Mouse (Mus musculus): ENCODE measurements around the gene Stau1. TPM values are rescaled to one million over a fixed set of nuclear protein-coding genes. Genes with fewer than 3 reads are reported as not detected.
A peak's percentile ranks its signal among the peaks of the same experiment; 100 is the strongest.

The Stau1 gene
- polyA plus RNA-seq (2012; rRNA removed) = 52.1 and 54.4 TPM in 2 replicates

GRCm38 (mm10) chr2:166995796-166996532 is at the start of gene Stau1:
Gene Stau1, minus strand, starts transcription at chr2:166996299.
- Histone ChIP-seq H3K27ac (ENCODE audit: insufficient read depth, low read length) (peak within 1 kb of the TSS; percentile 96), H3K4me1 (ENCODE audit: control insufficient read depth, insufficient read depth, low read length) (peaks cover 3% of the 10 kb centered on the region; the same call in 1 of the 2 replicates), H3K4me3 (ENCODE audit: insufficient read depth, low read length) (peak within 1 kb of the TSS; percentile 88)
- TF ChIP-seq POLR2A (IDR thresholded peaks at IDR 0.05; ENCODE audit: extremely low read depth, insufficient read depth, low read length) (peak; percentile 83), CTCF (IDR thresholded peaks at IDR 0.05; ENCODE audit: extremely low read depth, insufficient read depth, low read length) (no peak)

GRCm38 (mm10) chr2:167043400-167044121 is 47.5 kb upstream of the Stau1 start:
- Histone ChIP-seq H3K4me3 (ENCODE audit: insufficient read depth, low read length) (no peak overlapping the region), H3K4me1 (ENCODE audit: control insufficient read depth, insufficient read depth, low read length) (no peaks in the 10 kb centered on the region), H3K27ac (ENCODE audit: insufficient read depth, low read length) (no peak overlapping the region)
- no peak for TF ChIP-seq POLR2A (IDR thresholded peaks at IDR 0.05; ENCODE audit: extremely low read depth, insufficient read depth, low read length)
- TF ChIP-seq CTCF (IDR thresholded peaks at IDR 0.05; ENCODE audit: extremely low read depth, insufficient read depth, low read length) = no peak

GRCm38 (mm10) chr2:167039386-167039785 is 43.3 kb upstream of the Stau1 start:
- Histone ChIP-seq H3K4me1 (ENCODE audit: control insufficient read depth, insufficient read depth, low read length) (no peaks in the 10 kb centered on the region), H3K4me3 (ENCODE audit: insufficient read depth, low read length) (no peak overlapping the region), H3K27ac (ENCODE audit: insufficient read depth, low read length) (no peak overlapping the region)
- TF ChIP-seq CTCF (IDR thresholded peaks at IDR 0.05; ENCODE audit: extremely low read depth, insufficient read depth, low read length) = no peak
- TF ChIP-seq POLR2A (IDR thresholded peaks at IDR 0.05; ENCODE audit: extremely low read depth, insufficient read depth, low read length) = no peak

GRCm38 (mm10) chr2:167038716-167039115 is 42.6 kb upstream of the Stau1 start:
- Histone ChIP-seq H3K4me3 (ENCODE audit: insufficient read depth, low read length) (no peak overlapping the region), H3K4me1 (ENCODE audit: control insufficient read depth, insufficient read depth, low read length) (no peaks in the 10 kb centered on the region), H3K27ac (ENCODE audit: insufficient read depth, low read length) (no peak overlapping the region)
- TF ChIP-seq POLR2A (IDR thresholded peaks at IDR 0.05; ENCODE audit: extremely low read depth, insufficient read depth, low read length) (no peak), CTCF (IDR thresholded peaks at IDR 0.05; ENCODE audit: extremely low read depth, insufficient read depth, low read length) (no peak)

- Histone ChIP-seq H3K27ac (ENCODE audit: insufficient read depth, low read length) (no peak overlapping the region), H3K4me1 (ENCODE audit: control insufficient read depth, insufficient read depth, low read length) (no peaks in the 10 kb centered on the region), H3K4me3 (ENCODE audit: insufficient read depth, low read length) (no peak overlapping the region)
- TF ChIP-seq POLR2A (IDR thresholded peaks at IDR 0.05; ENCODE audit: extremely low read depth, insufficient read depth, low read length) = no peak
- TF ChIP-seq CTCF (IDR thresholded peaks at IDR 0.05; ENCODE audit: extremely low read depth, insufficient read depth, low read length) = no peak
Observed at GRCm38 (mm10) chr2:167038297-167038696, 42.2 kb upstream of the Stau1 start.

- Histone ChIP-seq H3K27ac (ENCODE audit: insufficient read depth, low read length) (no peak overlapping the region), H3K4me1 (ENCODE audit: control insufficient read depth, insufficient read depth, low read length) (no peaks in the 10 kb centered on the region), H3K4me3 (ENCODE audit: insufficient read depth, low read length) (no peak overlapping the region)
- TF ChIP-seq CTCF (IDR thresholded peaks at IDR 0.05; ENCODE audit: extremely low read depth, insufficient read depth, low read length) = no peak
- no peak for TF ChIP-seq POLR2A (IDR thresholded peaks at IDR 0.05; ENCODE audit: extremely low read depth, insufficient read depth, low read length)
Observed at GRCm38 (mm10) chr2:167037710-167038109, 41.6 kb upstream of the Stau1 start.

- Histone ChIP-seq H3K4me1 (ENCODE audit: control insufficient read depth, insufficient read depth, low read length) (no peaks in the 10 kb centered on the region), H3K4me3 (ENCODE audit: insufficient read depth, low read length) (no peak overlapping the region), H3K27ac (ENCODE audit: insufficient read depth, low read length) (no peak overlapping the region)
- TF ChIP-seq POLR2A (IDR thresholded peaks at IDR 0.05; ENCODE audit: extremely low read depth, insufficient read depth, low read length) (no peak), CTCF (IDR thresholded peaks at IDR 0.05; ENCODE audit: extremely low read depth, insufficient read depth, low read length) (no peak)
Observed at GRCm38 (mm10) chr2:167030507-167030906, 34.4 kb upstream of the Stau1 start.

- Histone ChIP-seq H3K4me3 (ENCODE audit: insufficient read depth, low read length) (no peak overlapping the region), H3K27ac (ENCODE audit: insufficient read depth, low read length) (no peak overlapping the region), H3K4me1 (ENCODE audit: control insufficient read depth, insufficient read depth, low read length) (no peaks in the 10 kb centered on the region)
- TF ChIP-seq CTCF (IDR thresholded peaks at IDR 0.05; ENCODE audit: extremely low read depth, insufficient read depth, low read length) (no peak), POLR2A (IDR thresholded peaks at IDR 0.05; ENCODE audit: extremely low read depth, insufficient read depth, low read length) (no peak)
Observed at GRCm38 (mm10) chr2:167028553-167028952, 32.5 kb upstream of the Stau1 start.

- Histone ChIP-seq H3K4me3 (ENCODE audit: insufficient read depth, low read length) (no peak overlapping the region), H3K4me1 (ENCODE audit: control insufficient read depth, insufficient read depth, low read length) (peaks cover 5% of the 10 kb centered on the region; the same call in 1 of the 2 replicates), H3K27ac (ENCODE audit: insufficient read depth, low read length) (no peak overlapping the region)
- TF ChIP-seq POLR2A (IDR thresholded peaks at IDR 0.05; ENCODE audit: extremely low read depth, insufficient read depth, low read length) = no peak
- TF ChIP-seq CTCF (IDR thresholded peaks at IDR 0.05; ENCODE audit: extremely low read depth, insufficient read depth, low read length) = no peak
Observed at GRCm38 (mm10) chr2:167019396-167019795, 23.3 kb upstream of the Stau1 start.

GRCm38 (mm10) chr2:167015382-167015718 is 19.3 kb upstream of the Stau1 start:
- no peak for TF ChIP-seq POLR2A (IDR thresholded peaks at IDR 0.05; ENCODE audit: extremely low read depth, insufficient read depth, low read length)
- TF ChIP-seq CTCF (IDR thresholded peaks at IDR 0.05; ENCODE audit: extremely low read depth, insufficient read depth, low read length) = no peak
- Histone ChIP-seq H3K4me1 (ENCODE audit: control insufficient read depth, insufficient read depth, low read length) (peaks cover 7% of the 10 kb centered on the region), H3K27ac (ENCODE audit: insufficient read depth, low read length) (no peak overlapping the region), H3K4me3 (ENCODE audit: insufficient read depth, low read length) (peak overlapping the region; percentile 81)

Measured in cortical plate, adult 2 months (tissue).